Mouse (Mus musculus) lung, embryonic 14.5 days (tissue): ENCODE measurements around the gene Sf3b2. TPM values are rescaled to one million over a fixed set of nuclear protein-coding genes. Genes with fewer than 3 reads are reported as not detected.
A peak's percentile ranks its signal among the peaks of the same experiment; 100 is the strongest.

Experiments used
- ATAC-seq: fragments of 200-750 bp; cut with Nextera tagmentation; 2 replicates; pipeline ENCODE4 v1.8.0; 2017; ENCODE audit warnings: mild to moderate bottlenecking, moderate TSS enrichment, moderate library complexity; ENCODE audit not compliant: insufficient read depth
- DNase-seq: peaks from one replicate; pipeline ENCODE4 v3.0.0-alpha.2; 2015
- H3K27ac ChIP-seq: fragments of 300-500 bp; sonication (generic); 2 replicates; pipeline ENCODE4 v1.5.1; 2014; ENCODE audit warnings: low read depth, mild to moderate bottlenecking, moderate library complexity
- H3K27me3 ChIP-seq: fragments of 300-500 bp; sonication (generic); 2 replicates; pipeline ENCODE4 v1.6.1; 2014; ENCODE audit warnings: low read length, control low read depth; ENCODE audit not compliant: insufficient read depth
- H3K36me3 ChIP-seq: fragments of 300-500 bp; sonication (generic); 2 replicates; pipeline ENCODE4 v1.6.1; 2014; ENCODE audit warnings: control low read depth; ENCODE audit not compliant: insufficient read depth
- H3K4me1 ChIP-seq: fragments of 300-500 bp; sonication (generic); 2 replicates; pipeline ENCODE4 v1.6.1; 2014; ENCODE audit warnings: antibody characterized with exemption, control low read depth; ENCODE audit not compliant: insufficient read depth
- H3K4me2 ChIP-seq: fragments of 300-500 bp; sonication (generic); 2 replicates; pipeline ENCODE4 v1.6.1; 2014; ENCODE audit warnings: mild to moderate bottlenecking
- H3K4me3 ChIP-seq: fragments of 300-500 bp; sonication (generic); 2 replicates; pipeline ENCODE4 v1.5.1; 2014; ENCODE audit warnings: low read depth, low read length
- H3K9ac ChIP-seq: fragments of 300-500 bp; sonication (generic); 2 replicates; pipeline ENCODE4 v1.6.1; 2014
- H3K9me3 ChIP-seq: fragments of 300-500 bp; sonication (generic); 2 replicates; pipeline ENCODE4 v1.6.1; 2016; ENCODE audit warnings: low read depth, low read length, control low read depth
- CTCF ChIP-seq: IDR thresholded peaks from 2 replicates; pipeline ENCODE4 v1.5.1; 2016; ENCODE audit warnings: antibody characterized with exemption, low read depth
- WGBS: fragments of 180-500 bp; shearing (Covaris S2); extraction: QIAGEN DNeasy Blood & Tissue Kit; methylation state at CpG from one replicate; pipeline ENCODE4 v1.1.7; 2014; 5-methylcytosine and 5-hydroxymethylcytosine counted together
- polyA plus RNA-seq: library from polyadenylated mRNA; unstranded; fragments of >200 nt; fragmentation: Nextera tagmentation; extraction: Ambion mirVana; gene quantifications from 2 replicates; pipeline ENCODE4 v1.2.1, GENCODE M21; 2014

The Sf3b2 gene
- polyA plus RNA-seq = 334 and 368 TPM in 2 replicates

- peak within 1 kb of the TSS; percentile 81 for H3K9ac ChIP-seq
- peaks cover 42% of the 10 kb centered on the region for H3K36me3 ChIP-seq
- TF ChIP-seq CTCF = peak; percentile 87
- H3K4me2 ChIP-seq = peak within 1 kb of the TSS; percentile 93
- peak within 1 kb of the TSS; percentile 78 for H3K4me3 ChIP-seq
- H3K4me1 ChIP-seq = peaks cover 11% of the 10 kb centered on the region
- ATAC-seq (peak; percentile 99), DNase-seq (peak; percentile 100)
- peak within 1 kb of the TSS; percentile 88 for H3K27ac ChIP-seq
- H3K27me3 ChIP-seq = peaks cover 9% of the 10 kb centered on the region; the same call in 1 of the 2 replicates
- 0% methylated on average over 46 of the region's 46 CpGs for WGBS
- no peaks in the 10 kb centered on the region for H3K9me3 ChIP-seq
Measured at GRCm38 (mm10) chr19:5294972-5295735, at the start of gene Sf3b2. Gene Sf3b2, minus strand, starts transcription at chr19:5295455.

GRCm38 (mm10) chr19:5341360-5341759 is 46.1 kb upstream of the Sf3b2 start:
- no peaks in the 10 kb centered on the region for H3K9me3 ChIP-seq
- TF ChIP-seq CTCF = no peak
- no peak overlapping the region for H3K27ac ChIP-seq
- DNase-seq (no peak), ATAC-seq (no peak)
- no peak overlapping the region for H3K9ac ChIP-seq
- no peaks in the 10 kb centered on the region for H3K27me3 ChIP-seq
- H3K36me3 ChIP-seq = no peaks in the 10 kb centered on the region
- no peak overlapping the region for H3K4me2 ChIP-seq
- H3K4me3 ChIP-seq = no peak overlapping the region
- no peaks in the 10 kb centered on the region for H3K4me1 ChIP-seq
- 85% methylated on average over 7 of the region's 7 CpGs for WGBS

- H3K36me3 ChIP-seq = no peaks in the 10 kb centered on the region
- peak; percentile 90 for TF ChIP-seq CTCF
- WGBS = 20% methylated on average over 5 of the region's 5 CpGs
- H3K4me1 ChIP-seq = no peaks in the 10 kb centered on the region
- no peak overlapping the region for H3K9ac ChIP-seq
- ATAC-seq (no peak), DNase-seq (peak; percentile 87)
- H3K27ac ChIP-seq = no peak overlapping the region
- no peaks in the 10 kb centered on the region for H3K27me3 ChIP-seq
- no peaks in the 10 kb centered on the region for H3K9me3 ChIP-seq
- H3K4me2 ChIP-seq = no peak overlapping the region
- no peak overlapping the region for H3K4me3 ChIP-seq
Measured at GRCm38 (mm10) chr19:5337975-5338374, 42.7 kb upstream of the Sf3b2 start.

GRCm38 (mm10) chr19:5335441-5335840 is 40.2 kb upstream of the Sf3b2 start, which contains the start of gene Catsper1:
Gene Catsper1, plus strand, starts transcription at chr19:5335741.
- Histone ChIP-seq H3K9me3 (no peaks in the 10 kb centered on the region), H3K4me2 (no peak within 1 kb of the TSS), H3K4me3 (no peak within 1 kb of the TSS), H3K27ac (no peak within 1 kb of the TSS), H3K27me3 (no peaks in the 10 kb centered on the region), H3K9ac (no peak within 1 kb of the TSS), H3K4me1 (no peaks in the 10 kb centered on the region), H3K36me3 (no peaks in the 10 kb centered on the region)
- no peak for TF ChIP-seq CTCF
- DNase-seq (no peak), ATAC-seq (no peak)
- 89% methylated on average over 6 of the region's 6 CpGs for WGBS

DNA sequence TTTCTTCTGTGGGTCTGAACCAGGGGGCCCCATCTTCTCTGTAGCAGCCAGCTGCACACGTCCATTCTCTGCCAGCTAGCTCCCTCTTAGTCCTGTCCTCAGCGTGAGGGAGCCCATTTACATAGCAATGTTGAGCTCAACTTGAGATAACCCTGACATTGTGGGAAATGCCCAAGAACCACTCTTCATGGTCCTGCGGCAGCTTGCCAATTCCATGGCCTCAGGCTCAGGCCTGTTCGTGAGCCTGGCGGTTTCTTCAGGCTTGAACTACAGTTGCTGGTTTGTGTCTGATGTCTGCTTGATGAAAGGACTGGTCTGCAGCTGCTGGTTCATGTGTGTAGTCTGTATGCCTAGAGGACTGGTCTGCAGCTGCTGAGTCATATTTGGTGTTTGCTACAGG is 39.5 kb upstream of the Sf3b2 start:
- DNase-seq (no peak), ATAC-seq (no peak)
- H3K4me2 ChIP-seq = no peak overlapping the region
- no peaks in the 10 kb centered on the region for H3K4me1 ChIP-seq
- WGBS = 58% methylated on average over 5 of the region's 5 CpGs
- H3K9me3 ChIP-seq = no peaks in the 10 kb centered on the region
- no peak overlapping the region for H3K27ac ChIP-seq
- TF ChIP-seq CTCF = no peak
- H3K36me3 ChIP-seq = no peaks in the 10 kb centered on the region
- H3K27me3 ChIP-seq = no peaks in the 10 kb centered on the region
- no peak overlapping the region for H3K9ac ChIP-seq
- H3K4me3 ChIP-seq = no peak overlapping the region

GRCm38 (mm10) chr19:5327970-5328369 is 32.7 kb upstream of the Sf3b2 start:
- no peak overlapping the region for H3K4me2 ChIP-seq
- H3K27ac ChIP-seq = no peak overlapping the region
- H3K27me3 ChIP-seq = no peaks in the 10 kb centered on the region
- no peaks in the 10 kb centered on the region for H3K4me1 ChIP-seq
- ATAC-seq = no peak
- H3K9me3 ChIP-seq = no peaks in the 10 kb centered on the region
- TF ChIP-seq CTCF = no peak
- H3K4me3 ChIP-seq = no peak overlapping the region
- no peaks in the 10 kb centered on the region for H3K36me3 ChIP-seq
- H3K9ac ChIP-seq = no peak overlapping the region
- WGBS = 57% methylated on average over 19 of the region's 19 CpGs
- DNase-seq = peak; percentile 21

- H3K27me3 ChIP-seq = no peaks in the 10 kb centered on the region
- WGBS = 59% methylated on average over 17 of the region's 17 CpGs
- TF ChIP-seq CTCF = no peak
- H3K36me3 ChIP-seq = no peaks in the 10 kb centered on the region
- ATAC-seq (no peak), DNase-seq (no peak)
- H3K4me3 ChIP-seq = no peak overlapping the region
- H3K9ac ChIP-seq = no peak overlapping the region
- no peaks in the 10 kb centered on the region for H3K9me3 ChIP-seq
- H3K27ac ChIP-seq = no peak overlapping the region
- no peak overlapping the region for H3K4me2 ChIP-seq
- H3K4me1 ChIP-seq = no peaks in the 10 kb centered on the region
Measured at GRCm38 (mm10) chr19:5323801-5324200, 28.5 kb upstream of the Sf3b2 start.
